Comparison of ENCODE assay signal across 14 mouse cellular contexts in genomic region chr7:39867451-39867850, GRCm38 (mm10).
DNase-seq lines count a peak whose midpoint lies in the region; ATAC-seq lines count a peak whose summit lies in the region.
"Had no signal": no experiment of that assay in that cellular context is flagged by ENCODE, and none has a peak within 500 bp of the region (broad histone marks: within the 10 kb centered on the region; RNA-seq: fewer than 3 reads in every experiment).

No protein-coding gene starts in this region.

- no peak overlapping the region for H3K4me3 ChIP-seq in forebrain, embryonic 16.5 days (replicated peaks; ENCODE audit: low read length)
- no peak overlapping the region for H3K4me3 ChIP-seq in forebrain, embryonic 15.5 days
- H3K4me3 ChIP-seq in midbrain, embryonic 13.5 days (replicated peaks) = no peak overlapping the region
- no peak overlapping the region for H3K4me3 ChIP-seq in midbrain, embryonic 16.5 days (ENCODE audit: low read depth, low read length)
- H3K4me3 ChIP-seq: limb, embryonic 12.5 days; megakaryocyte, embryonic 14.5 days; neural tube, embryonic 12.5 days had no signal

- peak; percentile 12 for DNase-seq in embryo, embryonic 11 days
- peak; percentile 49 for DNase-seq in telencephalon, adult 2 months (ENCODE audit: low read depth, low spot score)
- DNase-seq in kidney, adult 11 months = no peak
- DNase-seq: adrenal gland, postnatal 36 days; liver, postnatal 0 days; thymus, postnatal 25 days had no signal

- H3K27me3 ChIP-seq in forebrain, embryonic 16.5 days (replicated peaks; ENCODE audit: control insufficient read depth, insufficient read depth, low read length) = no peaks in the 10 kb centered on the region
- no peaks in the 10 kb centered on the region for H3K27me3 ChIP-seq in forebrain, embryonic 15.5 days
- no peaks in the 10 kb centered on the region for H3K27me3 ChIP-seq in midbrain, embryonic 13.5 days
- H3K27me3 ChIP-seq in midbrain, embryonic 16.5 days (ENCODE audit: control insufficient read depth, insufficient read depth, low read depth, low read length) = no peaks in the 10 kb centered on the region
- H3K27me3 ChIP-seq: limb, embryonic 12.5 days; megakaryocyte, embryonic 14.5 days; neural tube, embryonic 12.5 days had no signal

- H3K4me2 ChIP-seq in forebrain, embryonic 16.5 days (ENCODE audit: low read length) = no peak overlapping the region
- no peak overlapping the region for H3K4me2 ChIP-seq in forebrain, embryonic 15.5 days (replicated peaks)
- no peak overlapping the region for H3K4me2 ChIP-seq in midbrain, embryonic 13.5 days (replicated peaks)
- no peak overlapping the region for H3K4me2 ChIP-seq in midbrain, embryonic 16.5 days (ENCODE audit: low read length)
- H3K4me2 ChIP-seq: limb, embryonic 12.5 days; neural tube, embryonic 12.5 days had no signal

- H3K9ac ChIP-seq in forebrain, embryonic 16.5 days (replicated peaks; ENCODE audit: low read depth, low read length) = no peak overlapping the region
- no peak overlapping the region for H3K9ac ChIP-seq in forebrain, embryonic 15.5 days (replicated peaks)
- H3K9ac ChIP-seq in midbrain, embryonic 13.5 days (replicated peaks) = no peak overlapping the region
- H3K9ac ChIP-seq in midbrain, embryonic 16.5 days (ENCODE audit: low read depth, low read length) = no peak overlapping the region
- H3K9ac ChIP-seq: limb, embryonic 12.5 days; liver, postnatal 0 days; neural tube, embryonic 12.5 days had no signal

- no peak overlapping the region; the same call in 1 of the 2 replicates for H3K27ac ChIP-seq in forebrain, embryonic 16.5 days (ENCODE audit: low read length)
- no peak overlapping the region for H3K27ac ChIP-seq in forebrain, embryonic 15.5 days (replicated peaks)
- H3K27ac ChIP-seq in midbrain, embryonic 13.5 days = no peak overlapping the region
- H3K27ac ChIP-seq in midbrain, embryonic 16.5 days (ENCODE audit: low read length) = no peak overlapping the region
- H3K27ac ChIP-seq: limb, embryonic 12.5 days; neural tube, embryonic 12.5 days had no signal

- no peaks in the 10 kb centered on the region for H3K36me3 ChIP-seq in forebrain, embryonic 16.5 days (ENCODE audit: control insufficient read depth, insufficient read depth)
- H3K36me3 ChIP-seq in forebrain, embryonic 15.5 days = no peaks in the 10 kb centered on the region
- no peaks in the 10 kb centered on the region for H3K36me3 ChIP-seq in midbrain, embryonic 13.5 days
- H3K36me3 ChIP-seq in midbrain, embryonic 16.5 days (ENCODE audit: control insufficient read depth, insufficient read depth, low read length) = no peaks in the 10 kb centered on the region
- H3K36me3 ChIP-seq: limb, embryonic 12.5 days; neural tube, embryonic 12.5 days had no signal

- WGBS in forebrain, embryonic 16.5 days = 0% methylated on average over 3 of the region's 3 CpGs
- WGBS in forebrain, embryonic 15.5 days = 3% methylated on average over 3 of the region's 3 CpGs
- WGBS in midbrain, embryonic 13.5 days = 8% methylated on average over 3 of the region's 3 CpGs
- WGBS in midbrain, embryonic 16.5 days = 3% methylated on average over 3 of the region's 3 CpGs

- no peaks in the 10 kb centered on the region for H3K9me3 ChIP-seq in forebrain, embryonic 16.5 days (ENCODE audit: control insufficient read depth, low read length)
- no peaks in the 10 kb centered on the region for H3K9me3 ChIP-seq in forebrain, embryonic 15.5 days
- H3K9me3 ChIP-seq in midbrain, embryonic 13.5 days = no peaks in the 10 kb centered on the region
- H3K9me3 ChIP-seq in midbrain, embryonic 16.5 days (replicated peaks; ENCODE audit: control insufficient read depth, low read length, poor library complexity, severe bottlenecking) = no peaks in the 10 kb centered on the region
- H3K9me3 ChIP-seq: limb, embryonic 12.5 days; neural tube, embryonic 12.5 days had no signal

- no peaks in the 10 kb centered on the region for H3K4me1 ChIP-seq in forebrain, embryonic 16.5 days (replicated peaks; ENCODE audit: control insufficient read depth, insufficient read depth, low read length)
- H3K4me1 ChIP-seq in forebrain, embryonic 15.5 days = no peaks in the 10 kb centered on the region
- H3K4me1 ChIP-seq in midbrain, embryonic 13.5 days (replicated peaks) = peaks cover 7% of the 10 kb centered on the region
- H3K4me1 ChIP-seq in midbrain, embryonic 16.5 days (ENCODE audit: control insufficient read depth, insufficient read depth, low read length) = peaks cover 3% of the 10 kb centered on the region; the same call in 1 of the 2 replicates
- H3K4me1 ChIP-seq: limb, embryonic 12.5 days; megakaryocyte, embryonic 14.5 days; neural tube, embryonic 12.5 days had no signal

- ATAC-seq in forebrain, embryonic 16.5 days = 0 out of 2 replicates have a peak, but pooled peaks have one; percentile 43
- no peak for ATAC-seq in forebrain, embryonic 15.5 days (replicated peaks)
- ATAC-seq in midbrain, embryonic 13.5 days = 0 out of 2 replicates have a peak, but pooled peaks have one; percentile 9
- no peak for ATAC-seq in midbrain, embryonic 16.5 days
- ATAC-seq: intestine, postnatal 0 days; liver, postnatal 0 days had no signal

Comparison
In these comparisons a context has a peak if more than half of its experiments do, and no peak if none do; other contexts are left out.
1. ATAC-seq: peak in forebrain, embryonic 16.5 days (single experiment) and midbrain, embryonic 13.5 days (single experiment); none in forebrain, embryonic 15.5 days (single experiment) and midbrain, embryonic 16.5 days (single experiment).